Mouse (Mus musculus) cerebellum, postnatal 36 days (tissue): Measurements from ENCODE around the gene Spint1.

Experiments used
- DNase-seq, 2 experiments: peaks; one replicate each; pipeline ENCODE4 v3.0.0; 2021 to 2022; ENCODE audit warnings: mixed read lengths in 2 of 2

Gene Spint1

DNA sequence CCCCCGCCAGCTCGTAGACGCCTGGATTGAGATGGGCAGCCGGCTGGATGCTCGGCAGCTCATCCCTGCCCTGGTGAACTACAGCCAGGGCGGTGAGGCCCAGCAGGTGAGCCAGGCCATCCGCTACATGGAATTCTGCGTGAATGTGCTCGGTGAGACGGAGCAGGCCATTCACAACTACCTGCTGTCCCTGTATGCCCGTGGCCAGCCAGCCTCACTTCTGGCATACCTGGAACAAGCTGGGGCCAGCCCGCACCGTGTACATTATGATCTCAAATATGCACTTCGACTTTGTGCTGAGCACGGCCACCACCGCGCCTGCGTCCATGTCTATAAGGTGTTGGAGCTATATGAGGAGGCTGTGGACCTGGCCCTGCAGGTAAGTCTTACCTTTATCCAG is 57.2 kb downstream of the Spint1 start:
- DNase-seq, result peak; percentile 36 to 40

DNA sequence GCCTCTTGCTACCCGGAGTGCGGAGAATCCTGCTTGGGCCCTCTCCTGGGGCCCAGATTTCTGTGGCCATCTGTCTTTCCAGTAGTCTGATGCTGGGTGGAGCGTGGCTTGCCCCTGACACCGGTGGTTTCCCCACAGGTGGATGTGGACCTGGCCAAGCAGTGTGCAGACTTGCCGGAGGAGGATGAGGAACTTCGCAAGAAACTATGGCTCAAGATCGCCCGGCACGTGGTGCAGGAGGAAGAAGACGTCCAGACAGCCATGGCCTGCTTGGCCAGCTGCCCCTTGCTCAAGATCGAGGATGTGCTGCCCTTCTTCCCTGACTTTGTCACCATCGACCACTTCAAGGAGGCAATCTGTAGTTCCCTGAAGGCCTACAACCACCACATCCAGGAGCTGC is 59.6 kb downstream of the Spint1 start:
- DNase-seq, result no peak

DNA sequence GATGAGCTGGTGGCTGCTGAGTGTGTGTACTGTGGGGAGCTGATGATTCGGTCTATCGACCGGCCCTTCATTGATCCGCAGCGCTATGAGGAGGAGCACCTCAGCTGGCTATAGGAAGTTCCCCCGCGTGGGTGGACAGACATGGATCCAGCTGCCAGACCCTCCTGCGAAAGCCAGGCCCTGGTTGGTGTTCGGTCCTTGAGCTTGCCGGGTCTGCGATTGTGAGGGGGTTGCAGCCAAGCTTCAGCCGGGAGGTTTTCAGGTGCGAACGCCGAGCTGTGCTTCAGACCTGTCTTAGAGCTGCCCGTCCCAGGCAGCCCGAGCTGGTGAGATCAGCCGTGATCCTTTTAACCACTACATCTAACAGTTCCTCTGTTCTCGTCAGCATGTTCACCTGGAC is 60.3 kb downstream of the Spint1 start:
- DNase-seq, result no peak

DNA sequence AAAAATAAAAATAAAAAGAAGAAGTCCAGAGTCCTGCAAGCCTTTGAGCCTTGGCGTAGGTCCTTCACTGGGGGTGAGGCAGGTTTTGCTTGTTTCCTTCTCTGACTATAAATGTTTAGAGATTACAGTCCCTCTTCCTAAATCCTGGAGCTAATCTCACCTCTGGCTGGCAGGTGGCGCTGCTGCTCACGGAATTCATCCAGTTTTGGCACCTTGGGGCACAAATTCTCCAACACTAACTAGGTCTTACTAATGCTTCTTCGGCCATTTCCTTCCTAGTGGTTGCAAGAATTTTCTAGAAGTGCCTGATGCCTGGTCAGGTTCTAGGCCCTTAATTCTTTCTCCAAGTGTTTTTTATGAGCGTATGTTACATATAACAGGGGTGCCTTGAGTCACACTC is 61.2 kb downstream of the Spint1 start:
- DNase-seq, result peak; percentile 75 to 78

DNA sequence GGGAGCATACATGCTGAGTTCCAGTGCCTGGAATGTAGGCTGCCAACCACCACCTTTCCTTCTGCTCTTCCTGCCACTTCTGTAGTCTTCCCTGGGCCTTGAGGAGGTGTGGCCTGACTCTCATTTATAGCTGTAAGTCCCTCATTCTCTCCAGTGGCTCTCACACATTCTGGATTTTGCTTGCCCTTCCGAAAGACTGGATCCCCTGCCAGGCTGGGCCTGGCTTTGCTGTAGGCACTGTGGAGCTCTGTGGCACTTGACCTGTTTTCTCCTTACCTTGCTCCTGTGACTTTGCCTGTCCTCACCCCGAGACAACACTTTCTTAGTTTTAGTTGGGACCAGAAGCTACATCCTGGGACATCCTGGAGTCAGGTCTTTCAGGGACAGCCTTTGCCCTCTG is 61.7 kb downstream of the Spint1 start:
- DNase-seq, result no peak
